Mouse (Mus musculus) bone marrow, adult 2 months (tissue): Measurements from ENCODE around the gene Slc15a3.

Source experiments
- CTCF ChIP-seq: fragments of 200-500 bp; IDR thresholded peaks from 2 replicates; pipeline ENCODE4 v1.5.1; 2011; ENCODE audit warnings: low read length, control low read depth; ENCODE audit not compliant: control insufficient read depth, insufficient read depth
- POLR2A ChIP-seq: fragments of 200-500 bp; IDR thresholded peaks from 2 replicates; pipeline ENCODE4 v1.6.1; 2011; ENCODE audit warnings: low read depth, mild to moderate bottlenecking, control low read depth, low read length, borderline replicate concordance; ENCODE audit not compliant: control insufficient read depth

- no peak for TF ChIP-seq CTCF
- TF ChIP-seq POLR2A, result no peak
Measured at GRCm38 (mm10) chr19:10821319-10821718, 18.2 kb upstream of the Slc15a3 start.
